Mouse (Mus musculus): ENCODE data around the gene Arl5c. TPM values are rescaled to one million over a fixed set of nuclear protein-coding genes. Genes with fewer than 3 reads are reported as not detected.
A peak's percentile ranks its signal among the peaks of the same experiment; 100 is the strongest.

The Arl5c gene
- polyA plus RNA-seq, 1 experiment from 2014 or later: 13.2 TPM

GRCm38 (mm10) chr11:98012831-98013230 is 16.9 kb upstream of the Arl5c start:
- ATAC-seq (replicated peaks; ENCODE audit: extremely low read depth, insufficient read depth, low FRiP score): no peak

GRCm38 (mm10) chr11:98011716-98012115 is 15.7 kb upstream of the Arl5c start:
- Histone ChIP-seq H3K4me1 (ENCODE audit: control insufficient read depth, insufficient read depth, low read length) (no peaks in the 10 kb centered on the region), H3K36me3 (ENCODE audit: control insufficient read depth, insufficient read depth) (no peaks in the 10 kb centered on the region), H3K27ac (ENCODE audit: low read length) (no peak overlapping the region), H3K4me2 (ENCODE audit: low read depth, low read length) (no peak overlapping the region), H3K4me3 (ENCODE audit: low read length) (no peak overlapping the region), H3K9me3 (replicated peaks; ENCODE audit: control insufficient read depth, low read length) (no peaks in the 10 kb centered on the region), H3K9ac (ENCODE audit: low read length) (no peak overlapping the region), H3K27me3 (ENCODE audit: control insufficient read depth, insufficient read depth, low read length) (no peaks in the 10 kb centered on the region)
- 53% methylated on average over 9 of the region's 9 CpGs for WGBS
- no peak for ATAC-seq (replicated peaks; ENCODE audit: extremely low read depth, insufficient read depth, low FRiP score)

More at GRCm38 (mm10) chr11:98012831-98013230, 16.9 kb upstream of the Arl5c start:
- Histone ChIP-seq H3K36me3 (ENCODE audit: control insufficient read depth, insufficient read depth) (no peaks in the 10 kb centered on the region), H3K4me3 (ENCODE audit: low read length) (no peak overlapping the region), H3K9ac (ENCODE audit: low read length) (no peak overlapping the region), H3K4me2 (ENCODE audit: low read depth, low read length) (no peak overlapping the region), H3K9me3 (replicated peaks; ENCODE audit: control insufficient read depth, low read length) (no peaks in the 10 kb centered on the region), H3K27ac (ENCODE audit: low read length) (no peak overlapping the region), H3K27me3 (ENCODE audit: control insufficient read depth, insufficient read depth, low read length) (no peaks in the 10 kb centered on the region), H3K4me1 (ENCODE audit: control insufficient read depth, insufficient read depth, low read length) (no peaks in the 10 kb centered on the region)
- WGBS: 83% methylated on average over 10 of the region's 10 CpGs

- H3K27me3 ChIP-seq (ENCODE audit: control insufficient read depth, insufficient read depth, low read length): no peaks in the 10 kb centered on the region
- no peak for ATAC-seq (replicated peaks; ENCODE audit: extremely low read depth, insufficient read depth, low FRiP score)
Observed at GRCm38 (mm10) chr11:98008087-98008486, 12.1 kb upstream of the Arl5c start.

GRCm38 (mm10) chr11:98005686-98006085 is 9.7 kb upstream of the Arl5c start:
- Histone ChIP-seq H3K27ac (ENCODE audit: low read length) (no peak overlapping the region), H3K9ac (ENCODE audit: low read length) (no peak overlapping the region), H3K27me3 (ENCODE audit: control insufficient read depth, insufficient read depth, low read length) (peaks cover 14% of the 10 kb centered on the region), H3K4me1 (ENCODE audit: control insufficient read depth, insufficient read depth, low read length) (peaks cover 16% of the 10 kb centered on the region), H3K4me3 (ENCODE audit: low read length) (no peak overlapping the region), H3K4me2 (ENCODE audit: low read depth, low read length) (no peak overlapping the region), H3K9me3 (replicated peaks; ENCODE audit: control insufficient read depth, low read length) (no peaks in the 10 kb centered on the region), H3K36me3 (ENCODE audit: control insufficient read depth, insufficient read depth) (0 out of 2 replicates have a peak, but pooled peaks cover 3% of the 10 kb centered on the region)
- 0 out of 2 replicates have a peak, but pooled peaks have one; percentile 25 for ATAC-seq (replicated peaks; ENCODE audit: extremely low read depth, insufficient read depth, low FRiP score)
- 66% methylated on average over 10 of the region's 10 CpGs for WGBS

More at GRCm38 (mm10) chr11:98008087-98008486, 12.1 kb upstream of the Arl5c start:
- Histone ChIP-seq H3K4me1 (ENCODE audit: control insufficient read depth, insufficient read depth, low read length) (peaks cover 9% of the 10 kb centered on the region), H3K9ac (ENCODE audit: low read length) (no peak overlapping the region), H3K36me3 (ENCODE audit: control insufficient read depth, insufficient read depth) (0 out of 2 replicates have a peak, but pooled peaks cover 3% of the 10 kb centered on the region), H3K9me3 (replicated peaks; ENCODE audit: control insufficient read depth, low read length) (no peaks in the 10 kb centered on the region), H3K27ac (ENCODE audit: low read length) (no peak overlapping the region), H3K4me2 (ENCODE audit: low read depth, low read length) (no peak overlapping the region), H3K4me3 (ENCODE audit: low read length) (no peak overlapping the region)
- 68% methylated on average over 11 of the region's 11 CpGs for WGBS

- no peak for ATAC-seq (replicated peaks; ENCODE audit: extremely low read depth, insufficient read depth, low FRiP score)
- WGBS: 61% methylated on average over 13 of the region's 13 CpGs
- Histone ChIP-seq H3K27me3 (ENCODE audit: control insufficient read depth, insufficient read depth, low read length) (peaks cover 20% of the 10 kb centered on the region), H3K9ac (ENCODE audit: low read length) (no peak overlapping the region), H3K36me3 (ENCODE audit: control insufficient read depth, insufficient read depth) (0 out of 2 replicates have a peak, but pooled peaks cover 3% of the 10 kb centered on the region), H3K4me1 (ENCODE audit: control insufficient read depth, insufficient read depth, low read length) (peaks cover 16% of the 10 kb centered on the region), H3K27ac (ENCODE audit: low read length) (no peak overlapping the region), H3K4me3 (ENCODE audit: low read length) (no peak overlapping the region), H3K9me3 (replicated peaks; ENCODE audit: control insufficient read depth, low read length) (no peaks in the 10 kb centered on the region), H3K4me2 (ENCODE audit: low read depth, low read length) (no peak overlapping the region)
Observed at GRCm38 (mm10) chr11:98005076-98005475, 9.1 kb upstream of the Arl5c start.

- ATAC-seq (replicated peaks; ENCODE audit: extremely low read depth, insufficient read depth, low FRiP score): no peak
- peaks cover 26% of the 10 kb centered on the region for H3K27me3 ChIP-seq (ENCODE audit: control insufficient read depth, insufficient read depth, low read length)
- no peak overlapping the region for H3K4me2 ChIP-seq (ENCODE audit: low read depth, low read length)
Observed at GRCm38 (mm10) chr11:98004161-98004560, 8.2 kb upstream of the Arl5c start.

GRCm38 (mm10) chr11:98003171-98003671 is 7.2 kb upstream of the Arl5c start:
- ATAC-seq (replicated peaks; ENCODE audit: extremely low read depth, insufficient read depth, low FRiP score): no peak
- H3K9ac ChIP-seq (ENCODE audit: low read length): no peak overlapping the region; the same call in 1 of the 2 replicates
- H3K4me2 ChIP-seq (ENCODE audit: low read depth, low read length): peak overlapping the region; percentile 61
- no peak overlapping the region for H3K27ac ChIP-seq (ENCODE audit: low read length)
- peak overlapping the region; percentile 36 for H3K4me3 ChIP-seq (ENCODE audit: low read length)
- peaks cover 26% of the 10 kb centered on the region for H3K27me3 ChIP-seq (ENCODE audit: control insufficient read depth, insufficient read depth, low read length)
- H3K9me3 ChIP-seq (replicated peaks; ENCODE audit: control insufficient read depth, low read length): no peaks in the 10 kb centered on the region
- peaks cover 16% of the 10 kb centered on the region for H3K4me1 ChIP-seq (ENCODE audit: control insufficient read depth, insufficient read depth, low read length)
- WGBS: 38% methylated on average over 17 of the region's 17 CpGs
- 0 out of 2 replicates have a peak, but pooled peaks cover 3% of the 10 kb centered on the region for H3K36me3 ChIP-seq (ENCODE audit: control insufficient read depth, insufficient read depth)

More at GRCm38 (mm10) chr11:98004161-98004560, 8.2 kb upstream of the Arl5c start:
- 49% methylated on average over 8 of the region's 8 CpGs for WGBS
- 0 out of 2 replicates have a peak, but pooled peaks cover 3% of the 10 kb centered on the region for H3K36me3 ChIP-seq (ENCODE audit: control insufficient read depth, insufficient read depth)
- no peak overlapping the region for H3K9ac ChIP-seq (ENCODE audit: low read length)
- peaks cover 16% of the 10 kb centered on the region for H3K4me1 ChIP-seq (ENCODE audit: control insufficient read depth, insufficient read depth, low read length)
- no peak overlapping the region for H3K27ac ChIP-seq (ENCODE audit: low read length)
- no peaks in the 10 kb centered on the region for H3K9me3 ChIP-seq (replicated peaks; ENCODE audit: control insufficient read depth, low read length)
- H3K4me3 ChIP-seq (ENCODE audit: low read length): no peak overlapping the region

GRCm38 (mm10) chr11:98002627-98003026 is 6.6 kb upstream of the Arl5c start:
- Histone ChIP-seq H3K27ac (ENCODE audit: low read length) (no peak overlapping the region; the same call in 1 of the 2 replicates), H3K27me3 (ENCODE audit: control insufficient read depth, insufficient read depth, low read length) (peaks cover 26% of the 10 kb centered on the region), H3K4me3 (ENCODE audit: low read length) (peak overlapping the region; percentile 36), H3K36me3 (ENCODE audit: control insufficient read depth, insufficient read depth) (0 out of 2 replicates have a peak, but pooled peaks cover 3% of the 10 kb centered on the region), H3K9ac (ENCODE audit: low read length) (peak overlapping the region; percentile 60), H3K4me2 (ENCODE audit: low read depth, low read length) (peak overlapping the region; percentile 61), H3K9me3 (replicated peaks; ENCODE audit: control insufficient read depth, low read length) (no peaks in the 10 kb centered on the region), H3K4me1 (ENCODE audit: control insufficient read depth, insufficient read depth, low read length) (peaks cover 16% of the 10 kb centered on the region)
- ATAC-seq (replicated peaks; ENCODE audit: extremely low read depth, insufficient read depth, low FRiP score): no peak
- WGBS: 12% methylated on average over 12 of the region's 12 CpGs

- H3K9ac ChIP-seq (ENCODE audit: low read length): 0 out of 2 replicates have a peak overlapping the region, but pooled peaks have one; percentile 15
- H3K27me3 ChIP-seq (ENCODE audit: control insufficient read depth, insufficient read depth, low read length): peaks cover 26% of the 10 kb centered on the region
- WGBS: 61% methylated on average over 6 of the region's 6 CpGs
Observed at GRCm38 (mm10) chr11:98001986-98002385, 6.0 kb upstream of the Arl5c start.

More at GRCm38 (mm10) chr11:98001986-98002385, 6.0 kb upstream of the Arl5c start:
- H3K4me1 ChIP-seq (ENCODE audit: control insufficient read depth, insufficient read depth, low read length): peaks cover 16% of the 10 kb centered on the region
- H3K9me3 ChIP-seq (replicated peaks; ENCODE audit: control insufficient read depth, low read length): no peaks in the 10 kb centered on the region
- 0 out of 2 replicates have a peak, but pooled peaks cover 3% of the 10 kb centered on the region for H3K36me3 ChIP-seq (ENCODE audit: control insufficient read depth, insufficient read depth)
- H3K4me2 ChIP-seq (ENCODE audit: low read depth, low read length): peak overlapping the region; percentile 61; the same call in 1 of the 2 replicates
- no peak overlapping the region for H3K4me3 ChIP-seq (ENCODE audit: low read length)
- H3K27ac ChIP-seq (ENCODE audit: low read length): peak overlapping the region; percentile 48; the same call in 1 of the 2 replicates
- no peak for ATAC-seq (replicated peaks; ENCODE audit: extremely low read depth, insufficient read depth, low FRiP score)

Data from heart, embryonic 16.5 days (tissue).